Mouse (Mus musculus) ES-Bruce4 (cell line): ENCODE measurements at regions not wholly inside any gene's neighbourhood (a gene's known extent, or its start where the extent isn't known, plus 50 kb on each side); places are given as distances from the start of the nearest gene placed in this dataset.

ENCODE experiments used
- CTCF ChIP-seq: IDR thresholded peaks from one replicate; pipeline ENCODE4 v1.8.1; 2011; ENCODE audit warnings: low read depth, low read length
- POLR2A ChIP-seq: IDR thresholded peaks from one replicate; pipeline ENCODE4 v1.8.1; 2011; ENCODE audit warnings: low read length; ENCODE audit not compliant: insufficient read depth

- no peak for TF ChIP-seq CTCF
- TF ChIP-seq POLR2A, result no peak
These were observed 125.5 kb upstream of the Lemd2 start for GRCm38 (mm10) chr17:27329791-27330190.
